Mouse (Mus musculus) neutrophil, adult 5-6 weeks (primary cell): ENCODE data around the gene Slc35b2. TPM values are rescaled to one million over a fixed set of nuclear protein-coding genes. Genes with fewer than 3 reads are reported as not detected.

Source experiments
- ATAC-seq: fragments of 151-379, 151-347 bp; 2 replicates; pipeline ENCODE4 v1.8.0; 2017; ENCODE audit warnings: mild to moderate bottlenecking, moderate TSS enrichment; ENCODE audit not compliant: insufficient number of reproducible peaks, poor library complexity, low FRiP score, severe bottlenecking; ENCODE audit errors: extremely low read depth
- total RNA-seq: library from RNA; stranded (forward); fragments of 200-1000 nt; gene quantifications from 2 replicates; pipeline ENCODE4 v1.2.3, GENCODE M21; 2017

Slc35b2 gene
- total RNA-seq, 1 experiment from 2014 or later, result 17.7 TPM

GRCm38 (mm10) chr17:45544001-45544872, 19.4 kb upstream of the Slc35b2 start:
- ATAC-seq, result no peak

GRCm38 (mm10) chr17:45544873-45545277, 18.8 kb upstream of the Slc35b2 start:
- no peak for ATAC-seq

- ATAC-seq, result no peak
Measured at GRCm38 (mm10) chr17:45545278-45545961, 18.3 kb upstream of the Slc35b2 start.

GRCm38 (mm10) chr17:45546941-45547340, 16.7 kb upstream of the Slc35b2 start:
- no peak for ATAC-seq

- no peak for ATAC-seq
Measured at GRCm38 (mm10) chr17:45547461-45548190, 16.0 kb upstream of the Slc35b2 start.

- no peak for ATAC-seq
Measured at GRCm38 (mm10) chr17:45548541-45549512, 14.8 kb upstream of the Slc35b2 start.

GRCm38 (mm10) chr17:45549617-45550181, 14.0 kb upstream of the Slc35b2 start, which contains the start of gene Tmem151b:
TSS of gene Tmem151b (minus strand) at chr17:45549677.
- ATAC-seq, result no peak

- ATAC-seq, result no peak
Measured at GRCm38 (mm10) chr17:45550253-45550652, 13.4 kb upstream of the Slc35b2 start.

- ATAC-seq, result no peak
Measured at GRCm38 (mm10) chr17:45551249-45551796, 12.4 kb upstream of the Slc35b2 start.

GRCm38 (mm10) chr17:45551816-45552451, 11.7 kb upstream of the Slc35b2 start:
- ATAC-seq, result peak; percentile 74

- ATAC-seq, result no peak
Measured at GRCm38 (mm10) chr17:45553065-45553464, 10.6 kb upstream of the Slc35b2 start.

GRCm38 (mm10) chr17:45554420-45554819, 9.3 kb upstream of the Slc35b2 start:
- no peak for ATAC-seq

- peak; percentile 66 for ATAC-seq
Measured at GRCm38 (mm10) chr17:45555452-45556106, 8.1 kb upstream of the Slc35b2 start, which contains the start of gene Nfkbie. TSS of gene Nfkbie (plus strand) at chr17:45555703.

GRCm38 (mm10) chr17:45556107-45556489, 7.6 kb upstream of the Slc35b2 start:
- ATAC-seq, result no peak

GRCm38 (mm10) chr17:45556514-45557245, 7.0 kb upstream of the Slc35b2 start:
- ATAC-seq, result peak; percentile 35

GRCm38 (mm10) chr17:45557246-45557824, 6.3 kb upstream of the Slc35b2 start:
- no peak for ATAC-seq
